Mouse (Mus musculus) left cerebral cortex, postnatal 4 days (tissue): ENCODE results near the gene Krt42. TPM values are rescaled to one million over a fixed set of nuclear protein-coding genes. Genes with fewer than 3 reads are reported as not detected.
"Not testable (repeated sequence)": the region's sequence is repeated elsewhere in the genome, so short reads cannot be mapped to it uniquely, and the experiment has no call there.

Experiments used
- DNase-seq: peaks from one replicate; pipeline ENCODE4 v3.0.0-alpha.2; 2022
- intact Hi-C: fragments of 180-260 bp; cut with DNase I; formaldehyde crosslinking; loops from one replicate; pipeline ENCODE4 v1.15.1; 2025
- total RNA-seq, 2 experiments: library from RNA; stranded (reverse); gene quantifications; 2 replicates each; pipeline ENCODE4 v1.2.3; 2021

Gene Krt42
- total RNA-seq = not detected

- no peak for DNase-seq
- intact Hi-C loops = loop anchor here (10.0 kb wide), 1 partner anchor 95 kb away; no protein-coding TSS in a partner anchor
Observed at GRCm38 (mm10) chr11:100269821-100270332, at the start of gene Krt42. Gene Krt42 (minus strand): TSS chr11:100269871.

- no peak for DNase-seq
- intact Hi-C loops = no loop called here
Observed at GRCm38 (mm10) chr11:100318529-100319451, 49.1 kb upstream of the Krt42 start.

- no peak for DNase-seq
- intact Hi-C loops = no loop called here
Observed at GRCm38 (mm10) chr11:100317826-100318380, 48.2 kb upstream of the Krt42 start.

- intact Hi-C loops = no loop called here
- DNase-seq = no peak
Observed at GRCm38 (mm10) chr11:100315439-100315838, 45.8 kb upstream of the Krt42 start.

GRCm38 (mm10) chr11:100313424-100313823 is 43.8 kb upstream of the Krt42 start:
- intact Hi-C loops = no loop called here
- DNase-seq = no peak

GRCm38 (mm10) chr11:100312096-100312679 is 42.5 kb upstream of the Krt42 start:
- intact Hi-C loops = no loop called here
- no peak for DNase-seq

- no peak for DNase-seq
- intact Hi-C loops = no loop called here
Observed at GRCm38 (mm10) chr11:100311656-100312055, 42.0 kb upstream of the Krt42 start.

GRCm38 (mm10) chr11:100308672-100309071 is 39.0 kb upstream of the Krt42 start:
- DNase-seq, intact Hi-C loops: not testable (repeated sequence)

- intact Hi-C loops = no loop called here
- no peak for DNase-seq
Observed at GRCm38 (mm10) chr11:100307900-100308299, 38.2 kb upstream of the Krt42 start.

GRCm38 (mm10) chr11:100301292-100301691 is 31.6 kb upstream of the Krt42 start:
- no peak for DNase-seq
- intact Hi-C loops = no loop called here

GRCm38 (mm10) chr11:100300293-100300692 is 30.6 kb upstream of the Krt42 start:
- intact Hi-C loops = no loop called here
- DNase-seq = peak; percentile 62

GRCm38 (mm10) chr11:100298274-100299036 is 28.8 kb upstream of the Krt42 start:
- intact Hi-C loops = loop anchor here (5.0 kb wide), 1 partner anchor 836 kb away; no protein-coding TSS in a partner anchor
- DNase-seq = peak; percentile 83

- intact Hi-C loops = loop anchor here (5.0 kb wide), 1 partner anchor 836 kb away; no protein-coding TSS in a partner anchor
- DNase-seq = no peak
Observed at GRCm38 (mm10) chr11:100297801-100298200, 28.1 kb upstream of the Krt42 start.

- intact Hi-C loops = loop anchor here (5.0 kb wide), 1 partner anchor 833 kb away; no protein-coding TSS in a partner anchor
- peak; percentile 89 for DNase-seq
Observed at GRCm38 (mm10) chr11:100295308-100295707, 25.6 kb upstream of the Krt42 start.

- intact Hi-C loops = no loop called here
- no peak for DNase-seq
Observed at GRCm38 (mm10) chr11:100292884-100293283, 23.2 kb upstream of the Krt42 start.

GRCm38 (mm10) chr11:100290235-100290634 is 20.6 kb upstream of the Krt42 start:
- intact Hi-C loops = no loop called here
- no peak for DNase-seq

- DNase-seq = no peak
- intact Hi-C loops = loop anchor here (5.0 kb wide), 1 partner anchor 907 kb away; no protein-coding TSS in a partner anchor
Observed at GRCm38 (mm10) chr11:100288942-100289341, 19.3 kb upstream of the Krt42 start.

GRCm38 (mm10) chr11:100287024-100287423 is 17.4 kb upstream of the Krt42 start:
- intact Hi-C loops = loop anchor here (5.0 kb wide), 1 partner anchor 905 kb away; no protein-coding TSS in a partner anchor
- DNase-seq = no peak

- intact Hi-C loops = loop anchor here (5.0 kb wide), 2 partner anchors 823 to 903 kb away; no protein-coding TSS in a partner anchor
Observed at GRCm38 (mm10) chr11:100284988-100285387, 15.3 kb upstream of the Krt42 start.

GRCm38 (mm10) chr11:100282549-100282948 is 12.9 kb upstream of the Krt42 start:
- DNase-seq = peak; percentile 86
- intact Hi-C loops = loop anchor here (5.0 kb wide), 1 partner anchor 820 kb away; no protein-coding TSS in a partner anchor

More at GRCm38 (mm10) chr11:100284988-100285387, 15.3 kb upstream of the Krt42 start:
- DNase-seq = no peak
